Mouse (Mus musculus) kidney, embryonic 14.5 days (tissue): ENCODE data around the gene Nup98. TPM values are rescaled to one million over a fixed set of nuclear protein-coding genes. Genes with fewer than 3 reads are reported as not detected.

Experiments used
- ATAC-seq: fragments of 200-750 bp; cut with Nextera tagmentation; 2 replicates; pipeline ENCODE4 v1.8.0; 2017; ENCODE audit warnings: moderate number of reproducible peaks, mild to moderate bottlenecking, moderate TSS enrichment, moderate library complexity; ENCODE audit not compliant: low FRiP score, low TSS enrichment
- H3K27ac ChIP-seq: fragments of 300-500 bp; sonication (generic); 2 replicates; pipeline ENCODE4 v1.5.1; 2014; ENCODE audit warnings: low read depth, mild to moderate bottlenecking, low read length, moderate library complexity, mixed read lengths
- H3K27me3 ChIP-seq: fragments of 300-500 bp; sonication (generic); 2 replicates; pipeline ENCODE4 v1.6.1; 2014; ENCODE audit warnings: mild to moderate bottlenecking, low read length; ENCODE audit not compliant: control insufficient read depth, insufficient read depth
- H3K36me3 ChIP-seq: fragments of 300-500 bp; sonication (generic); 2 replicates; pipeline ENCODE4 v1.6.1; 2014; ENCODE audit warnings: low read length, mixed read lengths; ENCODE audit not compliant: control insufficient read depth, insufficient read depth
- H3K4me1 ChIP-seq: fragments of 300-500 bp; sonication (generic); 2 replicates; pipeline ENCODE4 v1.6.1; 2014; ENCODE audit warnings: low read length, mixed read lengths; ENCODE audit not compliant: control insufficient read depth, insufficient read depth
- H3K4me2 ChIP-seq: fragments of 300-500 bp; sonication (generic); replicated peaks from 2 replicates; pipeline ENCODE4 v1.6.1; 2014; ENCODE audit warnings: low read depth, mild to moderate bottlenecking, low read length
- H3K4me3 ChIP-seq: fragments of 300-500 bp; sonication (generic); 2 replicates; pipeline ENCODE4 v1.5.1; 2014; ENCODE audit warnings: mild to moderate bottlenecking, low read length
- H3K9ac ChIP-seq: fragments of 300-500 bp; sonication (generic); 2 replicates; pipeline ENCODE4 v1.6.1; 2014; ENCODE audit warnings: low read depth, mild to moderate bottlenecking, low read length, moderate library complexity
- H3K9me3 ChIP-seq: fragments of 300-500 bp; sonication (generic); 2 replicates; pipeline ENCODE4 v1.6.1; 2016; ENCODE audit warnings: low read length; ENCODE audit not compliant: control insufficient read depth
- WGBS: fragments of 180-500 bp; shearing (Covaris S2); extraction: QIAGEN DNeasy Blood & Tissue Kit; methylation state at CpG from one replicate; pipeline ENCODE4 v1.1.7; 2014; 5-methylcytosine and 5-hydroxymethylcytosine counted together
- polyA plus RNA-seq: library from polyadenylated mRNA; unstranded; fragments of >200 nt; fragmentation: Nextera tagmentation; extraction: Ambion mirVana; gene quantifications from 2 replicates; pipeline ENCODE4 v1.2.1, GENCODE M21; 2014

Gene Nup98
- polyA plus RNA-seq, 1 experiment from 2014 or later, result 55.4 TPM

GRCm38 (mm10) chr7:102249531-102249895, 39.5 kb upstream of the Nup98 start:
- H3K4me1 ChIP-seq, result peaks cover 37% of the 10 kb centered on the region
- under 1% methylated on average over 23 of the region's 23 CpGs for WGBS
- peak overlapping the region; percentile 85 for H3K4me3 ChIP-seq

DNA sequence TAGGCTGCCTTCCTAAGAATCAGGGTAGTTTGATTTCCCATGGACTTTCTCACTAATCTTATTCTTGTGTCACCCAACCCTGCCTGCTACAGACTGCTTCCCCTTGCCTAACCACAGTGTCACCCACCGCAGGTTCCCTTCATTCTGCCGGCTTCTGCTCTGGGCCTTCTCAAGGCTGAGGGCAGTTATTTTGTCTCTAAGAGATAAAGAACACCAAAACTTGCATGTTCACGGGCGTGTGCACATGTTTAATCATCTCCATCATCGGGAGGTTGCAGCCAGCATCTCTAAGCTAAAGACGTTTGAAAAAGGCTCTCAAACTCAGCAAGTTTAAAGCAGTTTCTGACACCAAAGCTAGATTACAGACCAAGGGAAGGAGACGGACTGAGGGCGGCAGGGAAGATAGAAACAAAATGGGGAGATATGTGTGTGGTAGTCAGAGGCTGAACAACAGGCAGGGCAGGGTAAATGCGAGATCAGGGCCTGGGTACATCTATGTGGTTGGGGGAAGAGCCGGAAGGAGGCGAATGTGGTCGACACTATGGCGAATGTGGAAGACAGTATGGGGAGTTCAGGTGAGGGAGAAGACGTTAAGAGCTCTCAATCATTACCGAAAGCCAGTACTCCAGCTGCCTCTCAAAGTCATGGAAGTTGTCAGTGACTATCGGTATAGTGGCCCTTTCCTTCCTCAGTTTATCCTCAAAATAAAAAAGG, 38.9 kb upstream of the Nup98 start:
- Histone ChIP-seq H3K4me1 (peaks cover 37% of the 10 kb centered on the region), H3K9ac (peak overlapping the region; percentile 88), H3K36me3 (no peaks in the 10 kb centered on the region), H3K4me3 (peak overlapping the region; percentile 85), H3K27ac (0 out of 2 replicates have a peak overlapping the region, but pooled peaks have one; percentile 5), H3K4me2 (peak overlapping the region; percentile 85), H3K9me3 (no peaks in the 10 kb centered on the region), H3K27me3 (no peaks in the 10 kb centered on the region)
- WGBS, result 16% methylated on average over 16 of the region's 16 CpGs
- ATAC-seq, result no peak

More at GRCm38 (mm10) chr7:102249531-102249895, 39.5 kb upstream of the Nup98 start:
- peak; percentile 52 for ATAC-seq
- Histone ChIP-seq H3K27me3 (no peaks in the 10 kb centered on the region), H3K36me3 (no peaks in the 10 kb centered on the region), H3K9me3 (no peaks in the 10 kb centered on the region), H3K27ac (peak overlapping the region; percentile 96), H3K9ac (peak overlapping the region; percentile 88), H3K4me2 (peak overlapping the region; percentile 85)

DNA sequence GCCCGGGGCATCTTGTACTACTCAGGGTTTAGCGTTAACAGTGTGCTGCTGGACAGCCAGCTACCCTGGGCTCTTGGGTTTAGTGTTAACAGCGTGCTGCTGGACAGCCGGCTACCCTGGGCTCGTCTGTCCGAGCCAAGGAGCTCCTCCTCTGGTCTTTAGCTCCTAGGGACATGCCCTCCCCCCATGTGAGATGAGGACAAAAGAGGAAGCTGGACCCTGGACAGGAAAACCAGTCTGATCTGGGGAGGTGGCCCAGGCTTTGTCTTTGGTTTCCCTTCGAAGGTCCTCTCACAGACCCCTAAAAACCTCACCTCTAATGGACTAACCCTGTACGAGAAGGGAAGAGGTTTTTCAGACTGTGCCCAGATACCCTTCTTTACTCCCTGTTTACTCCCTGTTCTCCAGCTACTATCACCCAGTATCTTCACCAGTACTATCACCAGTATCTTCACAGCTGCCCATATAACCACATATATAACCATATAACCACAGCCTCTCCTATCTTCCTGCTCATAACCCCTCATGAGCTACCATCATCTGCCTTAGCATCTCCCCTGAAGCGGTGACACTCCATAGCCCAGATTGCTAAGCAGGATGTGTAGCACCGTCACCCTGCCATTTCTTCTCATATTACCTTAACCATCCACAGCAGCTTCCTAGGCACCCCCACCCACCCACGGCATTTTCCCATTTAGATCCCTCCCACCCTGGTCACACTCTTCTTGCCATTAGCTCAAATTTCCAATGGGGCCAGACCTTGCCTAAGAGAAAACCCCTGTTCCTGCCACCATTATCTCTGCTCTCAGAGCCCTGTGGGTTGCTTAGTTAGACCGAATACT, 37.2 kb upstream of the Nup98 start:
- peaks cover 37% of the 10 kb centered on the region for H3K4me1 ChIP-seq
- H3K9me3 ChIP-seq, result no peaks in the 10 kb centered on the region
- no peaks in the 10 kb centered on the region for H3K27me3 ChIP-seq
- no peak for ATAC-seq
- 0 out of 2 replicates have a peak overlapping the region, but pooled peaks have one; percentile 88 for H3K9ac ChIP-seq
- 0 out of 2 replicates have a peak overlapping the region, but pooled peaks have one; percentile 24 for H3K27ac ChIP-seq
- H3K4me3 ChIP-seq, result peak overlapping the region; percentile 3; the same call in 1 of the 2 replicates
- H3K4me2 ChIP-seq, result peak overlapping the region; percentile 85
- 48% methylated on average over 12 of the region's 12 CpGs for WGBS
- peaks cover 5% of the 10 kb centered on the region; the same call in 1 of the 2 replicates for H3K36me3 ChIP-seq

DNA sequence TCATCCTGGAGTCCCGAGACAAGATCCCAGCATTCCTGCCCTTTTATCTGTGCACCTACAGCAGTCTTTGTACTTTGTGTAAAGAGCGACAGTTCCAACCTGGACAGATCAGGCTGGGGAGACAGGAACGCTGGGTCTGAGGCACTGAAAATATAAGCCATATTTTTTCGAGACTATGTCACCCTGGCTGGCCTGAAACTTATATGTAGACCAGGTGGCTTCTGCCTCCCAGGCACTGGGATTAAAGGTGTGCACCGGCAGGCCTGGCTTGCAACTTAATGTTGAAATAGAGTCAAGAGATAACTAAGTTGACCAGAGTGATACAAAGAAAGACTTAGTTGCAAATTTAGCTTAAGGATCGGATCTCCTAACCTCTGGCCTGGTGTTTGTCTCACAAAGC, 36.3 kb upstream of the Nup98 start:
- Histone ChIP-seq H3K4me1 (peaks cover 37% of the 10 kb centered on the region), H3K27ac (no peak overlapping the region), H3K27me3 (no peaks in the 10 kb centered on the region), H3K4me2 (no peak overlapping the region), H3K4me3 (no peak overlapping the region), H3K9ac (0 out of 2 replicates have a peak overlapping the region, but pooled peaks have one; percentile 18), H3K9me3 (no peaks in the 10 kb centered on the region), H3K36me3 (peaks cover 6% of the 10 kb centered on the region; the same call in 1 of the 2 replicates)
- no peak for ATAC-seq
- WGBS, result 64% methylated on average over 6 of the region's 6 CpGs

DNA sequence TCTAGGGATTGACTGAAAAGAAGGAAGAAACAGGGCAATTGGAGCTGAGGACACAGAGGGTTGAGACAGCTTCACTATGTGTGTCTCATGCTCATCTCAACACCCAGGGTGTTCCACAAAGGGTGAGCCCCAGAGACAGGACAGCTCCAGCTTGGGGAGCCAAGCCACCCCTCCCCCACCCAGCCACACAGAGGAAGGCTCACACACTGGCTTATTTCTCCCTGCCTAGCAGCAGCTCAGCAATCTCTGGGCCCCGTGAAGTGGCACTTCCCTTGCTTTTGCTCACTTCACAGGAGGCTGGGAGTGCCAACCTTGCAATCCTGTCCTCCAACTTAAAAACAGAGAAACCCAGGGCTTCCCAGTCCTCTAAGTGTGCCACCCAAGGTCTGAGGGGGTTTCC, 35.8 kb upstream of the Nup98 start:
- Histone ChIP-seq H3K9me3 (no peaks in the 10 kb centered on the region), H3K27me3 (no peaks in the 10 kb centered on the region), H3K4me2 (no peak overlapping the region), H3K27ac (0 out of 2 replicates have a peak overlapping the region, but pooled peaks have one; percentile 37), H3K36me3 (peaks cover 11% of the 10 kb centered on the region; the same call in 1 of the 2 replicates), H3K4me3 (no peak overlapping the region), H3K4me1 (peaks cover 37% of the 10 kb centered on the region), H3K9ac (peak overlapping the region; percentile 18; the same call in 1 of the 2 replicates)
- WGBS, result 6% methylated on average over 1 of the region's 1 CpGs
- ATAC-seq, result no peak

DNA sequence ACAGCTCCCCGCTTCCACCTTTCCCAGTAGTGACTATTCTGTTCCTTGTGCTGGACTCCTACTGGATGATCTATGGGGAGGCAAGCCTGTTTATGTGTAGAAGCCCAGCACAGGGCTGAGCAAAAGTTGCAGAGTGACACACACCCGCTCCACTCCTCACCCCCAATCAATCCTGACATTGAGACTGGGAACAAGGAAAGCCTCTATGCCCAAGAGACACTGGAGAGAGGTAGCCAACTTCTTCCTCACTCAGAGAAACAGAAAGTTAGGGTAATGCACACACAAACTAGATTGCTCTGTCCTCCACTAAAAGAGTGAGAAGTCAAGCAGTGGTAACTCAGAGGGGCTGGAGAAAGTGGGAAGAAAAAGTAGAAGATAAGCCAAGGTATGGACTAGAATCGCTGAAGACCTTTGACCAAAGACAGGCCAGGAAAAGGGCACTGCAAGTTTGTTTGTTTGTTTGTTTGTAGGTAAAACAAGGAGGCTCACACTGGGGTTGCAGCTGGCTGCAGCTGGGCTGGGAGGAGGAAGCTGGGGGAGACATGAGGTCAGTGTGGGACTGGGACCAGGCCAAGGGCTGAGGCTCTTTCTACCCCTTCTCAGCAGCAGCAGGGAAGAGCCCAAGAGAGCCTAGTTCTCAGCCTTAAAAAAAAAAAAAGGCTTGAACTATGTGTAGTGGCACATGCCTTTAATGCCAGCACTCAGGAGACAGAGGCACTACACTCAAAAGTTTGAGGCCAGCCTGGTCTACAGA, 35.0 kb upstream of the Nup98 start:
- Histone ChIP-seq H3K9me3 (no peaks in the 10 kb centered on the region), H3K4me3 (no peak overlapping the region), H3K9ac (no peak overlapping the region), H3K27me3 (no peaks in the 10 kb centered on the region), H3K4me1 (peaks cover 37% of the 10 kb centered on the region), H3K27ac (no peak overlapping the region), H3K36me3 (peaks cover 19% of the 10 kb centered on the region), H3K4me2 (no peak overlapping the region)
- no peak for ATAC-seq
- 82% methylated on average over 3 of the region's 3 CpGs for WGBS

- ATAC-seq, result no peak
- H3K4me1 ChIP-seq, result peaks cover 32% of the 10 kb centered on the region
Observed at GRCm38 (mm10) chr7:102243870-102244269, 33.9 kb upstream of the Nup98 start.

DNA sequence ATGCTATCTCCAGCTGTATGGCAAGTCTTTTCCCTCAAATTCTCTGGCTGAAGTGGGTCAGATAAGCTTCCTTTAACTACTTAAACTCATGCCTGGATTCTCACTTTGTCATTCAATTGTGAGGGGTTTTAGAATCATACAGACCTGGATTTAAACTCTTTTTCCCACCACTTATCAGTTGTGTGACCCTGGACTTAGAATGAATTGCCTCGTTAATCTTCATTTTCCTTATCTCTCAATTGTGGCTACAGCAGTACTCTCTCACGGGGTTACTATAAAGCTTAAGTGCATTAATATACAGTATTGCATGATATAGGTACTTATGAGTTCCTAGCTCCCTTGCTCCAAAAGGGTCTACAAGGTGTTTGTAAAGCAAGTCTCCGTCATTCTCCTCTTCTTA, 32.9 kb upstream of the Nup98 start:
- no peak overlapping the region for H3K27ac ChIP-seq
- no peak for ATAC-seq
- no peak overlapping the region for H3K4me2 ChIP-seq
- H3K9ac ChIP-seq, result no peak overlapping the region
- no peak overlapping the region for H3K4me3 ChIP-seq
- WGBS, result 82% methylated on average over 3 of the region's 3 CpGs
- no peaks in the 10 kb centered on the region for H3K9me3 ChIP-seq
- no peaks in the 10 kb centered on the region for H3K27me3 ChIP-seq
- H3K36me3 ChIP-seq, result peaks cover 35% of the 10 kb centered on the region
- peaks cover 24% of the 10 kb centered on the region for H3K4me1 ChIP-seq

More at GRCm38 (mm10) chr7:102243870-102244269, 33.9 kb upstream of the Nup98 start:
- 80% methylated on average over 2 of the region's 2 CpGs for WGBS
- no peak overlapping the region for H3K4me3 ChIP-seq
- H3K9me3 ChIP-seq, result no peaks in the 10 kb centered on the region
- H3K4me2 ChIP-seq, result no peak overlapping the region
- H3K27ac ChIP-seq, result no peak overlapping the region
- peaks cover 28% of the 10 kb centered on the region for H3K36me3 ChIP-seq
- no peaks in the 10 kb centered on the region for H3K27me3 ChIP-seq
- no peak overlapping the region for H3K9ac ChIP-seq
